Mouse (Mus musculus) testis, adult 2 months (tissue): ENCODE results near the gene Bid.

Experiments
- CTCF ChIP-seq: fragments of 200-500 bp; IDR thresholded peaks from 2 replicates; pipeline ENCODE4 v1.5.1; 2012; ENCODE audit warnings: low read depth, mild to moderate bottlenecking, inconsistent platforms, low read length, moderate library complexity; ENCODE audit not compliant: control insufficient read depth, insufficient read depth, insufficient replicate concordance
- POLR2A ChIP-seq: fragments of 200-500 bp; IDR thresholded peaks from 2 replicates; pipeline ENCODE4 v1.6.1; 2012; ENCODE audit warnings: low read depth, mild to moderate bottlenecking, inconsistent platforms, low read length, moderate library complexity; ENCODE audit not compliant: control insufficient read depth

DNA sequence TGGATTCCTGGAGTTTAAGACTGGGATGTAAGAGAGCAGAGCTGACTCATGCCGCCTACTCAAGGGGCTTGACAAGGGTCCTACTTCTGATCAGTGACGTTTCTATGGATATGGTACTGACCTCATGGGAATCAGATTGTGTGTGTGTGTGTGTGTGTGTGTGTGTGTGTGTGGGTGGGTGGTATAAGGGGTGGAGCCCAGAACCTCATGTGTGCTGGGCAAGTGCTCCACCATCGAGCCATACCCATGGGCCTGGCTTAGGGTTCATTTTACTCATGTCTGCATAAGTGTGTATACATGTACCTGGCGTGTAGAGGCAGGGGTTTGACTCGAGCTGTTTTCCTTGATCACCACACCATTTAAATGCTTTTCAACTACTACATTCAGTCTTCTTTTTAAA is 27.3 kb upstream of the Bid start:
- no peak for TF ChIP-seq CTCF
- no peak for TF ChIP-seq POLR2A
